Mouse (Mus musculus): ENCODE data around the gene Smok2a.
A peak's percentile ranks its signal among the peaks of the same experiment; 100 is the strongest.
"Not testable (repeated sequence)": the region's sequence is repeated elsewhere in the genome, so short reads cannot be mapped to it uniquely, and the experiment has no call there.

Smok2a gene

DNA sequence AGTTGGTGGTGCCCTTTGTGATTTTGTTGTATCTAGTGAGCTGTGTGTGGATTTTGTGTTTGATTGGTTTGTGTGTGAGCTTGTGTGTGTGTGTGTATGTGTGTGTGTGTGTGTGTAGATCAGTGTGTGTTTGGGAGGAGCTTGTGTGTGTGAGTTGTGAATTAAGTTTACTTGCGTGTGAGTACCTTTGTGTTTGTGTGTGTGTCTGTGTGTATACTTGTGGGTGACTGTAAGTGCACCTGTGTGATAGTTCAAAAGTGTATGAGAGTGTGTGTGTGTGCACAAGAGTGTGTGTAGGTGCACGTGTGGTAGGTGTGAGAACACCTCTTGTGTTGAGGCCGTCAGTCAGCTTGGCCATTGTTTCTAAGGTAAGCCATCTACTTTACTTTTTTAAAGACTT, at the start of gene Smok2a:
TSS of gene Smok2a (plus strand) at position 301 of the 400 bp plus-strand sequence.
- DNase-seq (ENCODE audit: low read depth, low spot score) = no peak

- not testable (repeated sequence) for DNase-seq (ENCODE audit: low read depth, low spot score)
Observed at GRCm38 (mm10) chr17:13173578-13173977, 47.4 kb upstream of the Smok2a start.

- not testable (repeated sequence) for DNase-seq (ENCODE audit: low read depth, low spot score)
Observed at GRCm38 (mm10) chr17:13174029-13174428, 47.0 kb upstream of the Smok2a start.

DNA sequence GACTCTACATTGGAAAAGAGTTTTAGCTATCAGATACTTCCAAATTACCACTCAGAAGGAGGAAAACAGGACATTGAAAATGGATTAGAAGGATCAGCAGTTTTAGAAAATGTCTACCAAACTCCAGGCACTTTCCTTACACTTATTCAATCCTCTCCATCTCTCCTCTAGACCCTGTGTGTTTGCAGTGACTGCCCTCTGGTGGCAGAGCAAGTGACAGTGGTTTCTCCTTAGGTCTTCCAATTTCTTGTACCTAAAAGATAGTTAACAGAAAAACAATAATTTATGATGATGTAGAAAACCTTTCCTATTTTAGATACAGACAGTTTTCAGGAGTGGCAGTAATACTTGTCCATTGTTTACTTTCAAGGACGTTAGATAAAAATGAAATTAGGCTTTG, 45.4 kb upstream of the Smok2a start:
- DNase-seq (ENCODE audit: low read depth, low spot score) = not testable (repeated sequence)

DNA sequence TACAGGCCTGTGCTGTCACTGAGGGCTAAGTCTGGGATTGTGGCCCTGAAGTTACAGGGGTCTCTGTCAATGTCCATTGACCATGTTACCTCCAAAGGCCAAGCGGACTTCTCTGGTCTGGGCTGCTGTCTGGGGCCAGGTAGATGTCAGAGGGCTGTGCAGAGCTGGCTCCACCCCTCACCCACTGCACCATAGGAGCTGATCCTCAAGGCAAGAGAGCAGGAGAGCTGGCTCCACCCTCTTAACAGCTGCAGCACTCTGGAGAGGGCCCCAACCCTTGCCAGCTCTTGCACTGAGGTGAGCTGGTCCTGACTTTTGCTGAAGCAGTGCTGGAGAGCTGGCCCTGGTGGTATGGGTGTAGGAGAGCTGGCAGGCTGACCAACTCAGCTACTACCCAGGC, 43.2 kb upstream of the Smok2a start:
- peak; percentile 11 for DNase-seq (ENCODE audit: low read depth, low spot score)

GRCm38 (mm10) chr17:13179021-13179420, 42.0 kb upstream of the Smok2a start:
- DNase-seq (ENCODE audit: low read depth, low spot score) = not testable (repeated sequence)

- DNase-seq (ENCODE audit: low read depth, low spot score) = not testable (repeated sequence)
Observed at GRCm38 (mm10) chr17:13180491-13180890, 40.5 kb upstream of the Smok2a start.

DNA sequence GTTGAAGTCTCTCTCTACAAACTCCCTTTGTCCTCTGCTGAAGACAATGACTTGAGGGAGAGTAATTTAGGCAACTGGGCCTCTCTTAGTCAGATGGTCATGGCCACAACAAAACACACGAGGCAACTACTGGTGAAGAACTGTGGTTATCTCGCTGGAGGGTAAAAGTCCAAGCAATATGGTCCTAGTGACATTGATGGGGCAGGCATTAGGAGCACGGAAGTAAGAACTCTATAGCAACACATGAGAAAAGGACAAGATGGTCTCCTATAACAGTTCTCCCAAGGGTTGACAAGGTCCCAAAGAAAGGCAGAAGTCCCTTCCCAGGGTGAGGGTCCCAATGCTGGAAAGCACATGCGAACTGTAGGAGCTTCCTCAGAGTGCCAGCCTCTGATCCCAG, 38.3 kb upstream of the Smok2a start:
- DNase-seq (ENCODE audit: low read depth, low spot score) = not testable (repeated sequence)

GRCm38 (mm10) chr17:13184514-13184913, 36.5 kb upstream of the Smok2a start:
- DNase-seq (ENCODE audit: low read depth, low spot score) = not testable (repeated sequence)

DNA sequence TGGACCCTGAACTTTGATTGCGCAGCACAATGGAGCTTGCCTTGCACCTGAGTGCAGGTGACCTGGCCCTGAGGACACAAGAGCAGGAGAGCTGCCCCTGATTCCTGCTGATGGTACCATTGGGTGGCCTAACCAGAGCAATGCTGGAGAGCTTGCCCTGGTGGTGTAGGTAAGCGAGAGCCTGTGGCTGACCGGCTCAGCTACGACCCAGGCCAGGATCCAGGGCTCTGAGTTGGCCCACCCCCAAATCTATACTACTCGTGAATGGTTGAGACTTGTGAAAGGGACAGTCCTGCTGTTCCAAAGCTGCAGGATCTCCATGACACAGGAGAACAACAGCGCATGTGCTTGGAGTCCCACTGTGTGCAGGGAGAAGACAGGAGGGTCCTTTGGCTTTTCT, 34.4 kb upstream of the Smok2a start:
- DNase-seq (ENCODE audit: low read depth, low spot score) = not testable (repeated sequence)

DNA sequence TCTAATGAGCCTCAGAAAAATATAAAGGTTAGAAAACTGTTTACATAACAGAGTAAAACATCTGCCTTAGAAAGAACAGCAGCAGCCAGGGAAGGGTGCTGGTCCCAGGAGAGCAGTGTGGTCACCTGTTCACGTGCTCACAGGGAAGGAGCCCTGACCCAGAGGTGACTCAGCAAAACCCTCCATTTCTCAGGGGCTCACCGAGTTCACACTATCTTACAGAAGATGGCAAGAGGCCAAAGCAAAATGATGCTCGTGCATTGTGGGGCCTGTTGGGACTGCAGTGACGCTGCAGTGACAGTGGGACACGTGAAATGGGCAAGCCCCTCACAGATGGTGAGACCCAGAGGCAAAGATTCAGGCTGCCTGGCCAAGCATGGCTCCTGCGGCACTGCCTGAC, 33.4 kb upstream of the Smok2a start:
- DNase-seq (ENCODE audit: low read depth, low spot score) = not testable (repeated sequence)

- DNase-seq (ENCODE audit: low read depth, low spot score) = not testable (repeated sequence)
Observed at GRCm38 (mm10) chr17:13188846-13189245, 32.1 kb upstream of the Smok2a start.

DNA sequence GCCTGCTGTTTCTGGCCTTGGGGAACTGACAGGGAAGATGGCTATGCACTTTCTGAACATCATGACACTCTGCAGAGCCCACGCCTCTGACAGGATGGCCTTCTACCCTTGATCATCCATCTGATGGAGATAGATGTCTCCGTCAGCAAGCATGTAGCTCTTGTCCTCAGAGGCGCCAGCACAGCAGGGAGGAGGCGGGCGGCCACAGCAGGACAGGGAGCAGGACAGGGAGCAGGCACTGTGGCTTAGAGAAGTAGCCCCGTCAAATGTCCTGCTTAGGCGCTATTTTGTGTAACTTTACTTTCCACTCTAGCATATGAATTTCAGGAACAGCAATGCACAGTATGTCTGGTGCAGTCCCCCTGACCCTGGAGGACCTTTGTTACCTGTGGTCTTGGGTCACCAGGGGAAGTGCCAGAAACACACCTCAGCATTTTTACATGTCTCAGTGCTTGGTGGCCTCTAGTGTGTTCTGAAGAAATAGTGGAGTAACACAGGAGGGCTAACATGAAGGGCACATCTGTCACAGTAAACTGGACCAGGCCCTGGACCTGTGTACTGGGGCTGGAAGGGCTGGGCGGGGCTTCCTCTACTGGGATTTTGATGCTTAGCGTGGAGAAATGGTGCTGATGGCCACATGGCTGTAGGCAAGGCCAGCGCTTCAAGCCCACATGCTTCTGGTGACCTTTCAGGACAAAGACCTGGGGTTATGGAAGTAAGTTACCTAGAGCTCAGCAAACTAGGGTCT, 30.0 kb upstream of the Smok2a start:
- DNase-seq (ENCODE audit: low read depth, low spot score) = not testable (repeated sequence)

GRCm38 (mm10) chr17:13196486-13196885, 24.5 kb upstream of the Smok2a start:
- DNase-seq (ENCODE audit: low read depth, low spot score) = not testable (repeated sequence)

DNA sequence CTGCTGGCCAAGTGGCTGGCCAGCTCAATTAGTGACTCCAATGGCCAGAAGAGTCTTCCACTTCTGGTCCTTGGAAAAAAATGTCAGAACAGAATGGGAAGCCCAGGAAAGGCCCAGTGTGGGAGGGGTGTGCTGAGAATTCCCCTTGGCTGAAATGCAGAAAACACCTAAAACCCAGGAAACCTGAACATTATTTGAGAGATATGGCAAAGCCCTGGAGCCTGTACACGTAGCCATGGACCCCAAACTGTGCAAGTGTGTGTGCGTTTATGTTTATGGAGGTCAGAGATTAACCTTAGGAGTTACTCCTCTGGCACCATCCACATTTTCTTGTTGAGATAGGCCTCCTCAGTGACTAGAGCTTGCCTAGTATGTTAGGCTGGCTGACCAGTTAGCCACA, 22.2 kb upstream of the Smok2a start:
- not testable (repeated sequence) for DNase-seq (ENCODE audit: low read depth, low spot score)

GRCm38 (mm10) chr17:13199880-13200409, 21.0 kb upstream of the Smok2a start:
- not testable (repeated sequence) for DNase-seq (ENCODE audit: low read depth, low spot score)

GRCm38 (mm10) chr17:13201551-13201950, 19.4 kb upstream of the Smok2a start:
- DNase-seq (ENCODE audit: low read depth, low spot score) = not testable (repeated sequence)

DNA sequence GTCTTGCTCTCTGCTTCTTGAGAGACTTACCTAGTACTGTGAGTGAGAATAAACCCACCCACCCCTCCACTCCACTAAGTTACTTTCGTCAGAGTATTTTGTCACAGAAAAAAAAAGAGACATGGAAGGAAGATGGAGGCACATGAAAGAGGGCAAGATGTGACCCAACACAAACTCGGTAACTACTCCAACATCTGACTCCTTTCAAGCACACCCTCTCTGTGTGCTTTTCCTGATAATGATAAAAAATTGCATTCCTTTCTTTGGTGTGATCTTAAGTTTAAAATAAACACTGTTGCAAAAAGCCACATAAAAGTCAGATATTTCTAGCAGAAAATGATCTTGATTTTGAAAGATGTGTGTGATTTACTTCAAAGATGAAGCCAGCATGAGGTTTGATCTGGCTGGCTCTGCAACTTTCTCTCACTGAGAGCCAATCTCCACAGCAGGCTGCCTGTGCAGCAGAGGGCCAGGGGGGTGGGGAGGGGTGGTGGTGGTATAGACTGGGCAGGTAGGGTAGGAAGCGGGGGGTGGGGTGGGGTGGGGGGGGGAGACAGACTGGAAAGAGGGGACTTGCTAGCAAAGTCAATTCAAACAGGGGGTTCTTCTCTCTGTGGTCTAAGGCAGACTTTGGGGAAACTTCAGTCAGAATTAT, 18.4 kb upstream of the Smok2a start:
- not testable (repeated sequence) for DNase-seq (ENCODE audit: low read depth, low spot score)

- DNase-seq (ENCODE audit: low read depth, low spot score) = not testable (repeated sequence)
Observed at GRCm38 (mm10) chr17:13205247-13205646, 15.7 kb upstream of the Smok2a start.

DNA sequence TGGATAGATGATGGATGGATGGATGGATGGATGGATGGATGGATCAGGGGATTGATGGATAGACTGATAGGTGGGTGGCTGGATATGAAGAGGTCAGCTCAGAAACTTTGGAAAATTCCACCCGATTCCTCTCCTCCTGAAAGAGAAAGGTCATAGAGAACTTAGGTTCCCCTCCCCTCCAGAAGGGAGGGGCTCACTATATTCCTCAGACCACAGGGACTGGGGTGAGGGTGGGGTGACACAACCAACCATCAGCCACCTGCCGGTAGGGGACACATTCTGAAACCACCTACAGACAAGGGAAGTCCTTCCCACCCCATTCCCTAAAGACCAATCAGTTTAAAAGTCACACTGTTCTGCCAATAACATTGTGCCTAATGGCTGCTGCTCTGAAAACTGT, 14.5 kb upstream of the Smok2a start:
- DNase-seq (ENCODE audit: low read depth, low spot score) = no peak

DNA sequence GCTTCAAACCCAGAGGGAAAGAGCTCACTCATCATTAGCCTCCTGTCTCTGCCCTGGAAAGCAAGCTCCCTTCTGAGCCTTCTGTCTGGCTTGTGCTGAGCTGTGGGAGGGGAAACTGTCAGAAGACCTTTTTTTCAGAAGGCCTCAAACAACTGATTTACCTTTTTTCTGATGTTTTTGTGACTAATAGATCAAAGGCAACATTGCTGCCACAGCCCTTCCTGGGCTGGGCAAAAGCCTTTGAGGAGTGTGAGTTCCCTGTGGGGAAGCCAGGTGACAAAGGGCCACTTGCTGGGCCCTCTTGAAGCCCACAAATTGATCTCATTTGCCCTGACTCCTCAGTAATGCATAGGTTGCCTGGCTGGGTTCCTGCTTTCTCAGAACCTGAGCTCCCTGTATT, 12.5 kb upstream of the Smok2a start:
- peak; percentile 44 for DNase-seq (ENCODE audit: low read depth, low spot score)

DNA sequence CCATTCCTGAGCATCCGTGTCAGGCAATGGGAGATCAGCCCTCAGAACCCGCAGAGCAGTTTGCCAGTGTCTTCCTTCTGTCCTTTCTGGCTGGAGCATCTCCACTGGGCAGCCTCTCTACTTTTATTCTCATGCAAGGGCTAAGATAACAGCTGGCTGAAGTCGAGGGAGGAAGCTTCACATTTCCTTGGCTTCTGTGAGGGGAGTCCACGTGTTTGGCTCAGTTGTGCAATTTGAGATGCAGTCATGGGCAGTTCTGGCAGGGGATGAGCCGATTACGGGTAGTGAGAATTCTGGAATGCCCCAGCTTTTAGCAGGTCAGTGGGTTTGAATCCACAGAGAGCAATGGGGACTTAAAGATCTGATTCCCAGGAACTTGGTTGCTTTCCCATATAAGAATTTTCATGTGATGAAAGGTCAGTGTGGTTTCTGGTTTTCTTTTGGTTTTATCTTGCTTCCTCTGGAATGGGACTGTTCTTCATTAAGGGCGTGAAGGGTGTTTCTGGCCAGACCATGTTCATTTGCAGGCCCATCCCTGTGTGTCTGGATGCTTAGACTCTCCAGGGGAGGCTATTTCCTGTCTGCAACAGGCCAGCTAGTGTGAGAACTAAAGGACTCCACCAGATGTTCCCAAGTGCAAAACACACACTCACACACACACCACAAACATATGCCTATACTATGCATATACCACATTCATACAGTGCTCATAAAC, 8.7 kb upstream of the Smok2a start:
- DNase-seq (ENCODE audit: low read depth, low spot score) = no peak

Data from ZHBTc4 (cell line).